Mouse (Mus musculus): ENCODE measurements around the gene Gm10491. TPM values are rescaled to one million over a fixed set of nuclear protein-coding genes. Genes with fewer than 3 reads are reported as not detected.
"Not testable (repeated sequence)": the region's sequence is repeated elsewhere in the genome, so short reads cannot be mapped to it uniquely, and the experiment has no call there.

Gene Gm10491
- polyA plus RNA-seq, 1 experiment from 2014 or later: not detected

DNA sequence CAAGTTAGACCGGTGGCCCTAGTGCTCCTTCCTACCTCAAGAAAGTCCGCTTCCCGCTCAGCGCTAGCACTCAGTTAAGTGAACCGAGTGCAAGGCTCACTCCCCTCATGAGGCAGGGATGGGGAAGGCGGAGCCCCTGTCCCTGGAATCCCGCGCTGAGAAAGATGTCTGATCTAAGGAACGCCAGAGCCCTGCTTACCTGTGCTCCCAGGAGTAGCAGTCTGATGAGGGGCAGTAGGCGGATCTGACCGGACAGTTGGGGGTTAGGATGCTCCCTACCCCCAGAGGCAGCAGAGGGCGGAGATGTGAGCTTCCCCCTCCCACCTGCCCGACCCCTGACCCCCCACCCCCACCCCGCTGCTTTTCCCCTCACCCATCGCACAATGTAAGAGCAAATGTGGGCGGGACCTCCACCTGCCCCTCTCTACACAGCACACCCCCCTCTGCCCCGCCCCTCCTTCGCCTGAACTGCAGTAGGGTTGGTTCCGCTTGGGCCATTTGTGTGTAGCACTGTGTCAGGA is 20.7 kb upstream of the Gm10491 start, which contains the start of gene Eras:
Eras (minus strand) TSS at position 338 of the 521 bp plus-strand sequence.
- Histone ChIP-seq H3K4me2 (ENCODE audit: low read length) (peak within 1 kb of the TSS; percentile 34), H3K36me3 (ENCODE audit: control insufficient read depth, insufficient read depth, low read length) (peaks cover 28% of the 10 kb centered on the region; the same call in 1 of the 2 replicates), H3K9me3 (ENCODE audit: control insufficient read depth, low read length) (no peaks in the 10 kb centered on the region), H3K9ac (ENCODE audit: low read length) (no peak within 1 kb of the TSS), H3K27ac (replicated peaks in 1 of 2; ENCODE audit: control insufficient read depth in 1 of 2, insufficient read depth in 1 of 2, low read depth in 2 of 2, low read length in 2 of 2) (no peak within 1 kb of the TSS), H3K4me3 (ENCODE audit: control insufficient read depth in 1 of 2, insufficient read depth in 1 of 2, low read depth in 1 of 2, low read length in 2 of 2) (no peak within 1 kb of the TSS), H3K4me1 (ENCODE audit: control insufficient read depth in 2 of 2, insufficient read depth in 2 of 2, low read length in 2 of 2) (no peaks in the 10 kb centered on the region), H3K27me3 (ENCODE audit: control insufficient read depth, insufficient read depth, low read length) (peaks cover 48% of the 10 kb centered on the region)
- WGBS: 17% methylated on average over 18 of the region's 19 CpGs
- ATAC-seq (ENCODE audit: insufficient number of reproducible peaks, insufficient read depth, low FRiP score, low read depth): no peak

DNA sequence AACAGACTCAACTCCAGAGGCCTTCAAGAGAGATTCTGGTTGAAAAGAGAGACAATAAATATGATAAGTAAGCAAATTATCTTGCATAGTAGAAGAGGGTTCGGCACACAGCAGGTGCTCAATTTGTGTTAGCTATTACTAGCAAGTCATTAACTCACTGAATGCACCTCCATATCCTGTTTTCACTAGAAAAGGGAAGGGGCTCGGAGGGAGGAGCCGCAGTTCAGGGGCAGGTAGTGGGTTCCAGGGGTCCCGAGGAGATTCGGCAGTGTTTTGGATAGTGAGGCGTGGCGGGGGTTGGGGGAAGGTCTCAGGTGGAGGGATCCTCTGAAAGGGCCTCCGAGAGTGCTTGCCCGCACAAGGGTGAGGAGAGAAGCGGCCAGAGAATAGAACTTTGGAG is 19.5 kb upstream of the Gm10491 start:
- no peak overlapping the region for H3K9ac ChIP-seq (ENCODE audit: low read length)
- H3K4me3 ChIP-seq (ENCODE audit: control insufficient read depth in 1 of 2, insufficient read depth in 1 of 2, low read depth in 1 of 2, low read length in 2 of 2): no peak overlapping the region
- no peaks in the 10 kb centered on the region for H3K9me3 ChIP-seq (ENCODE audit: control insufficient read depth, low read length)
- peaks cover 60% of the 10 kb centered on the region for H3K27me3 ChIP-seq (ENCODE audit: control insufficient read depth, insufficient read depth, low read length)
- peak overlapping the region; percentile 34; the same call in 1 of the 2 replicates for H3K4me2 ChIP-seq (ENCODE audit: low read length)
- no peak for ATAC-seq (ENCODE audit: insufficient number of reproducible peaks, insufficient read depth, low FRiP score, low read depth)
- no peak overlapping the region for H3K27ac ChIP-seq (replicated peaks in 1 of 2; ENCODE audit: control insufficient read depth in 1 of 2, insufficient read depth in 1 of 2, low read depth in 2 of 2, low read length in 2 of 2)
- H3K4me1 ChIP-seq (ENCODE audit: control insufficient read depth in 2 of 2, insufficient read depth in 2 of 2, low read length in 2 of 2): no peaks in the 10 kb centered on the region
- 25% methylated on average over 10 of the region's 10 CpGs for WGBS
- H3K36me3 ChIP-seq (ENCODE audit: control insufficient read depth, insufficient read depth, low read length): peaks cover 20% of the 10 kb centered on the region; the same call in 1 of the 2 replicates

DNA sequence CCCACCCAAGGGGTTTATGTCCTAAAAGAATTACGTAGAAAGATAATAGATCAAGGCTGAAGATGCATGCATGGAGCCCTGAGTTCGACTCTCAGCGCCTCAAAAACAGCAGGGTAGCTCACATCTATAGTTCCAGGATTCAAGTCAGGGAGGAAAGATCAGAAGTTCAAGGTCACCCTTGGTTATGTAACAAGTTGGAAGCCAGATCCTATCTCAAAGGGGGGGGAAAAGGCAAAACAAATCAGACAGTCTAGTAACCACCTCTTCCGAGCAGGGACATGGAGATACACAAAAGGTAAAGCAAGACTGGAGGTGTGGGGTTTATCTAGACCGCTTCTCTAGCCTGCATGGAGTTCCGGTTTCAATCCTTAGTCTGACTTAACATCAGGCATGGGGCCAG is 18.6 kb upstream of the Gm10491 start:
- Histone ChIP-seq H3K9me3 (ENCODE audit: control insufficient read depth, low read length) (no peaks in the 10 kb centered on the region), H3K27me3 (ENCODE audit: control insufficient read depth, insufficient read depth, low read length) (peaks cover 69% of the 10 kb centered on the region), H3K27ac (replicated peaks in 1 of 2; ENCODE audit: control insufficient read depth in 1 of 2, insufficient read depth in 1 of 2, low read depth in 2 of 2, low read length in 2 of 2) (no peak overlapping the region), H3K4me2 (ENCODE audit: low read length) (no peak overlapping the region), H3K9ac (ENCODE audit: low read length) (no peak overlapping the region), H3K4me3 (ENCODE audit: control insufficient read depth in 1 of 2, insufficient read depth in 1 of 2, low read depth in 1 of 2, low read length in 2 of 2) (no peak overlapping the region), H3K36me3 (ENCODE audit: control insufficient read depth, insufficient read depth, low read length) (peaks cover 12% of the 10 kb centered on the region; the same call in 1 of the 2 replicates), H3K4me1 (ENCODE audit: control insufficient read depth in 2 of 2, insufficient read depth in 2 of 2, low read length in 2 of 2) (no peaks in the 10 kb centered on the region)
- 66% methylated on average over 6 of the region's 6 CpGs for WGBS
- ATAC-seq (ENCODE audit: insufficient number of reproducible peaks, insufficient read depth, low FRiP score, low read depth): no peak

DNA sequence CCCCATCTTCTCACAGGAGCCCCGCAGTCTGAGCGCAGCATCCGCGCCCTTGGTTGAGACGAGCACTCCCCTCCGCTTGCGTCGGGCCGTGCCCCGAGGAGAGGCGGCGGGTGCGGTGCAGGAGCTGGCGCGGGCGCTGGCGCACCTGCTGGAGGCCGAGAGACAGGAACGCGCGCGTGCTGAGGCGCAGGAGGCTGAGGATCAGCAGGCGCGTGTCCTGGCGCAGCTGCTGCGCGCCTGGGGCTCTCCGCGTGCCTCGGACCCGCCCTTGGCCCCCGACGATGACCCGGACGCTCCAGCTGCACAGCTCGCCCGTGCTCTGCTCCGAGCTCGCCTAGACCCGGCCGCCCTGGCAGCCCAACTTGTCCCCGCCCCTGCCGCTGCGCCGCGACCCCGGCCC is 14.4 kb upstream of the Gm10491 start:
- Histone ChIP-seq H3K4me1 (ENCODE audit: control insufficient read depth in 2 of 2, insufficient read depth in 2 of 2, low read length in 2 of 2) (no peaks in the 10 kb centered on the region), H3K27me3 (ENCODE audit: control insufficient read depth, insufficient read depth, low read length) (peaks cover 79% of the 10 kb centered on the region), H3K9ac (ENCODE audit: low read length) (no peak overlapping the region), H3K4me2 (ENCODE audit: low read length) (peak overlapping the region; percentile 59), H3K9me3 (ENCODE audit: control insufficient read depth, low read length) (no peaks in the 10 kb centered on the region), H3K27ac (replicated peaks in 1 of 2; ENCODE audit: control insufficient read depth in 1 of 2, insufficient read depth in 1 of 2, low read depth in 2 of 2, low read length in 2 of 2) (no peak overlapping the region), H3K4me3 (ENCODE audit: control insufficient read depth in 1 of 2, insufficient read depth in 1 of 2, low read depth in 1 of 2, low read length in 2 of 2) (peak overlapping the region; percentile 28 to 31), H3K36me3 (ENCODE audit: control insufficient read depth, insufficient read depth, low read length) (no peaks in the 10 kb centered on the region)
- 17% methylated on average over 41 of the region's 48 CpGs for WGBS
- no peak for ATAC-seq (ENCODE audit: insufficient number of reproducible peaks, insufficient read depth, low FRiP score, low read depth)

DNA sequence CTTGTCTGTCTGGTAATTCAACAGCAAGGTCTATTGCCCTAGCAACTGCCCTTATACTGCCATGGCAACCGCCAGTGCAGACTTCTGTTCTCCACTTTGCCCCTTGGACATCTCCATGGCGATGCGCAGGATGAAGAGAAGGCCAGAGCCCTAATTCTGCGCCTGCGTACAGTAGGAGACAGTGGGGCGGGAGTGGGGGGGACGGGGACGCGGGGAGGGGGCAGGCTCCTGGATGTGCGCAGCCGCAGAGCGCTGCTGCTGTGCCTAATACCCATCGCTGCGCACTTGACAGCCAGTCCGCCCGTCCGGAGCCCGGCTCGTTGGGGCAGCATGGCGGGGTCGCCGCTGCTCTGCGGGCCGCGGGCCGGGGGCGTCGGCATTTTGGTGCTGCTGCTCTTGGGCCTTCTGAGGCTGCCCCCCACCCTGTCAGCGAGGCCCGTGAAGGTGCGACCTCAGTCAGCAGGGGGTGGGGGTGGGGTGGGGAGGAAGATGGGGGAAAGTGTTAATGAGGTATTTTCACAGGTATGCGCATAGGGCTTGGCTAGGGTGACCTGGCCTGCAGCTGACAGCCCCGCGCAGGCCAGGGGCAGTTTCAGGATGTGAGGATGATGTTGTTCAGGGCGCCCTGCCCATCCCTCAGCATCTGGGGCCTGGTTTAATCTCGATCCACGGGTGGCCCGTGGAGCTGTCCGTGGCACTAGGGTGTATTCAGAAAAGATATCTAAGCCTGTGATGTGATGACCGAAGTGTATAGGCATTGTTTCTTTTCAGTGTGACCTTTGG is 12.2 kb upstream of the Gm10491 start, which contains the start of gene Pcsk1n:
Pcsk1n (plus strand) TSS at position 222 of the 783 bp plus-strand sequence.
- Histone ChIP-seq H3K4me3 (ENCODE audit: control insufficient read depth in 1 of 2, insufficient read depth in 1 of 2, low read depth in 1 of 2, low read length in 2 of 2) (0 out of 4 replicates have a peak within 1 kb of the TSS, but pooled peaks of 1 of the 2 experiments have one; percentile 6), H3K27ac (replicated peaks in 1 of 2; ENCODE audit: control insufficient read depth in 1 of 2, insufficient read depth in 1 of 2, low read depth in 2 of 2, low read length in 2 of 2) (no peak within 1 kb of the TSS), H3K9me3 (ENCODE audit: control insufficient read depth, low read length) (no peaks in the 10 kb centered on the region), H3K27me3 (ENCODE audit: control insufficient read depth, insufficient read depth, low read length) (peaks cover 59% of the 10 kb centered on the region), H3K4me2 (ENCODE audit: low read length) (peak within 1 kb of the TSS; percentile 38), H3K4me1 (ENCODE audit: control insufficient read depth in 2 of 2, insufficient read depth in 2 of 2, low read length in 2 of 2) (no peaks in the 10 kb centered on the region), H3K9ac (ENCODE audit: low read length) (no peak within 1 kb of the TSS), H3K36me3 (ENCODE audit: control insufficient read depth, insufficient read depth, low read length) (no peaks in the 10 kb centered on the region)
- ATAC-seq (ENCODE audit: insufficient number of reproducible peaks, insufficient read depth, low FRiP score, low read depth): no peak
- WGBS: 13% methylated on average over 36 of the region's 40 CpGs

DNA sequence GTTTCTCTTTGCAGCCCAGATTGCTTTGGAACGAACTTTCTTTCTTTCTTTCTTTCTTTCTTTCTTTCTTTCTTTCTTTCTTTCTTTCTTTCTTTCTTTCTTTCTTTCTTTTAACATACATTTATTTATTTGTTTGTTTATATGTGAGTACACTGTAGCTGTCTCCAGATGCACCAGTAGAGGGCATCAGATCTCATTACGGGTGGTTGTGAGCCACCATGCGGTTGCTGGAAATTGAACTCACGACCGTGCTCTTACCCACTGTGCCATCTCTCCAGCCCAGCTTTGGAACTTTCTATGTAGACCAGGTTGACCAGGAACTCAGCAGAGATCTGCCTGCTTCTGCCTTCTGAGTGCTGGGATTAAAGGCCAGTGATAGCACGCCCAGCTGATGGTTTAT is 10.3 kb upstream of the Gm10491 start:
- not testable (repeated sequence) for H3K27ac ChIP-seq (replicated peaks in 1 of 2; ENCODE audit: control insufficient read depth in 1 of 2, insufficient read depth in 1 of 2, low read depth in 2 of 2, low read length in 2 of 2); H3K4me2 ChIP-seq (ENCODE audit: low read length); ATAC-seq (ENCODE audit: insufficient number of reproducible peaks, insufficient read depth, low FRiP score, low read depth); H3K4me1 ChIP-seq (ENCODE audit: control insufficient read depth in 2 of 2, insufficient read depth in 2 of 2, low read length in 2 of 2); H3K36me3 ChIP-seq (ENCODE audit: control insufficient read depth, insufficient read depth, low read length); H3K4me3 ChIP-seq (ENCODE audit: control insufficient read depth in 1 of 2, insufficient read depth in 1 of 2, low read depth in 1 of 2, low read length in 2 of 2); H3K9me3 ChIP-seq (ENCODE audit: control insufficient read depth, low read length); H3K9ac ChIP-seq (ENCODE audit: low read length)
- H3K27me3 ChIP-seq (ENCODE audit: control insufficient read depth, insufficient read depth, low read length): peaks cover 42% of the 10 kb centered on the region
- WGBS: 63% methylated on average over 6 of the region's 6 CpGs

DNA sequence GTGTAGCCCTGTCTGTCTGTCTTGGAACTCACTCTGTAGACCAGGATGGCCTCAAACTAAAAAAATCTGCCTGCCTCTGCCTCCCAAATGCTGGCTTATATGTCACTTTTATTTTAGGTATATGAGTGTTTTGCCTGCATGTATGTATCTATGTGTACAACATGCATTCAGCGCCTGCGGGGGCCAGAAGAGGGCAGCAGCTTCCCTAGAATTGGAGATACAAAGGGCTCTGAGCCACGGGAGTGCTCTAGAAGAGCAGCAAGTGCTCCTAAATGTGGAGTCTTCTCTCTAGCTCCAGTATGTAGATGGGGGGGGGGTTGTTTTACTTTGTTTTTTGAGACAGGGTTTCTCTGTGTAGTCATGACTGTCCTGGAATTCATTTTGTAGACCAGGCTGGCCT is 8.0 kb upstream of the Gm10491 start:
- H3K27ac ChIP-seq (replicated peaks in 1 of 2; ENCODE audit: control insufficient read depth in 1 of 2, insufficient read depth in 1 of 2, low read depth in 2 of 2, low read length in 2 of 2); H3K4me3 ChIP-seq (ENCODE audit: control insufficient read depth in 1 of 2, insufficient read depth in 1 of 2, low read depth in 1 of 2, low read length in 2 of 2); H3K9me3 ChIP-seq (ENCODE audit: control insufficient read depth, low read length); H3K4me2 ChIP-seq (ENCODE audit: low read length); H3K36me3 ChIP-seq (ENCODE audit: control insufficient read depth, insufficient read depth, low read length); H3K4me1 ChIP-seq (ENCODE audit: control insufficient read depth in 2 of 2, insufficient read depth in 2 of 2, low read length in 2 of 2); H3K9ac ChIP-seq (ENCODE audit: low read length); ATAC-seq (ENCODE audit: insufficient number of reproducible peaks, insufficient read depth, low FRiP score, low read depth): not testable (repeated sequence)
- peaks cover 19% of the 10 kb centered on the region for H3K27me3 ChIP-seq (ENCODE audit: control insufficient read depth, insufficient read depth, low read length)
- 23% methylated on average over 3 of the region's 3 CpGs for WGBS

Data from heart, embryonic 14.5 days (tissue).